Mouse (Mus musculus) kidney, embryonic 16.5 days (tissue): ENCODE data around the gene Mxra7. TPM values are rescaled to one million over a fixed set of nuclear protein-coding genes. Genes with fewer than 3 reads are reported as not detected.

Source experiments
- ATAC-seq: fragments of 200-750 bp; cut with Nextera tagmentation; 2 replicates; pipeline ENCODE4 v1.8.0; 2017; ENCODE audit warnings: moderate TSS enrichment; ENCODE audit not compliant: low FRiP score, low TSS enrichment
- H3K27ac ChIP-seq: fragments of 300-500 bp; sonication (generic); 2 replicates; pipeline ENCODE4 v1.5.1; 2014; ENCODE audit warnings: low read length
- H3K27me3 ChIP-seq: fragments of 300-500 bp; sonication (generic); 2 replicates; pipeline ENCODE4 v1.6.1; 2014; ENCODE audit warnings: low read length, control low read depth, mixed read lengths; ENCODE audit not compliant: insufficient read depth
- H3K36me3 ChIP-seq: fragments of 300-500 bp; sonication (generic); 2 replicates; pipeline ENCODE4 v1.6.1; 2014; ENCODE audit warnings: low read length, control low read depth, mixed read lengths; ENCODE audit not compliant: insufficient read depth
- H3K4me1 ChIP-seq: fragments of 300-500 bp; sonication (generic); 2 replicates; pipeline ENCODE4 v1.6.1; 2014; ENCODE audit warnings: low read length, control low read depth, mixed read lengths; ENCODE audit not compliant: insufficient read depth
- H3K4me2 ChIP-seq: fragments of 300-500 bp; sonication (generic); replicated peaks from 2 replicates; pipeline ENCODE4 v1.6.1; 2014; ENCODE audit warnings: low read depth, low read length
- H3K4me3 ChIP-seq: fragments of 300-500 bp; sonication (generic); 2 replicates; pipeline ENCODE4 v1.5.1; 2014; ENCODE audit warnings: mild to moderate bottlenecking, low read length
- H3K9ac ChIP-seq: fragments of 300-500 bp; sonication (generic); replicated peaks from 2 replicates; pipeline ENCODE4 v1.6.1; 2014; ENCODE audit warnings: low read length
- H3K9me3 ChIP-seq: fragments of 300-500 bp; sonication (generic); 2 replicates; pipeline ENCODE4 v1.6.1; 2016; ENCODE audit warnings: low read length, control low read depth
- WGBS: fragments of 180-500 bp; shearing (Covaris S2); extraction: QIAGEN DNeasy Blood & Tissue Kit; methylation state at CpG from one replicate; pipeline ENCODE4 v1.1.7; 2014; 5-methylcytosine and 5-hydroxymethylcytosine counted together
- polyA plus RNA-seq: library from polyadenylated mRNA; unstranded; fragments of >200 nt; fragmentation: Nextera tagmentation; extraction: Ambion mirVana; gene quantifications from 2 replicates; pipeline ENCODE4 v1.2.1, GENCODE M21; 2015

Mxra7 gene
- polyA plus RNA-seq, 1 experiment from 2014 or later, result 15.6 TPM

DNA sequence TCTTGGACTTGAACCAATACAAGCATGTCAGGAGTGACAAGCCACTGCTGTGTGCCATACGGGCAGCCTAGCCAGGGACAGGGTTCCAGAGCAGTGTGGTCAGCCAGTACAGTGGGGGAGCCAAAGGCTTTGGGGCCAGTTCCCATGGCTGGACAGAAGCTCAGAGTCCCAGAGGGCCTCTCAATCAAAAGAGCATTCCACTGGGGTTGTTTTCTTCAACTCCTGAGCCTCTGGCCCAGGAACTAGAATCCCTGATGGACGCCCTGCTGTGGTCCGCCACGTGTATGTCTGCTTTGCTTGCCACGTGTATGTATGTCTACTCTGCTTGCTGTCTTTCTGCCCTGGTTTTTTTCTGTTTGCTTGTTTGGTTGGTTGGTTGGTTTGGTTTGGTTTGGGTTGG lies 26.7 kb downstream of the Mxra7 start:
- Histone ChIP-seq H3K4me1 (no peaks in the 10 kb centered on the region; the same call in 1 of the 2 replicates), H3K36me3 (no peaks in the 10 kb centered on the region), H3K4me3 (no peak overlapping the region), H3K27ac (no peak overlapping the region), H3K27me3 (no peaks in the 10 kb centered on the region), H3K4me2 (no peak overlapping the region), H3K9ac (no peak overlapping the region), H3K9me3 (no peaks in the 10 kb centered on the region)
- WGBS, result 61% methylated on average over 5 of the region's 5 CpGs
- 0 out of 2 replicates have a peak, but pooled peaks have one; percentile 39 for ATAC-seq

DNA sequence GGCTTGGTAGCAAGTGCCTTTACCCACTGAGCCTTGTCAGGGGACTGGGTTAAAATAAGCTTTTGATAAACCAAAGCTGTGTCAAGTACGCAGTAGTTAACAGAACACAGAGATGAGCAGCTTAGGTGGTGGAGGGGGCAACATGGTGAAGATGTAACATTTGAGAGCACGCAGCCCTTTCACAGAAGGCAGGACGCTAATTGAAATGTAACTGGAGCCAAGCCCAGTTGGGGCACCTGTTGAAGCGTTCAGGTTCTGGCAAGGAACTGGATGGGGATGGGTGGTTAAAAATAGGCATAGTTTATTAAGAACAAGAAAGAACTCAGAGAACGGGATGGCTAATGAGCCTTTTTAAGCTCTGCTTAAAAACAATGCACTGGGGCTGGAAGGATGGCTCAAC lies 28.5 kb downstream of the Mxra7 start:
- no peak for ATAC-seq
- H3K27ac ChIP-seq, result no peak overlapping the region
- WGBS, result 81% methylated on average over 5 of the region's 5 CpGs

GRCm38 (mm10) chr11:116784221-116784620 lies 43.6 kb downstream of the Mxra7 start:
- Histone ChIP-seq H3K27ac (no peak overlapping the region), H3K4me3 (no peak overlapping the region), H3K9ac (no peak overlapping the region), H3K4me1 (peaks cover 8% of the 10 kb centered on the region; the same call in 1 of the 2 replicates), H3K9me3 (no peaks in the 10 kb centered on the region), H3K36me3 (no peaks in the 10 kb centered on the region), H3K4me2 (no peak overlapping the region), H3K27me3 (no peaks in the 10 kb centered on the region)
- no peak for ATAC-seq
- WGBS, result 85% methylated on average over 10 of the region's 10 CpGs

More for the DNA sequence above, 28.5 kb downstream of the Mxra7 start:
- no peaks in the 10 kb centered on the region for H3K36me3 ChIP-seq
- H3K4me2 ChIP-seq, result no peak overlapping the region
- no peak overlapping the region for H3K4me3 ChIP-seq
- no peaks in the 10 kb centered on the region for H3K27me3 ChIP-seq
- no peaks in the 10 kb centered on the region for H3K9me3 ChIP-seq
- H3K9ac ChIP-seq, result no peak overlapping the region
- no peaks in the 10 kb centered on the region; the same call in 1 of the 2 replicates for H3K4me1 ChIP-seq

- peaks cover 8% of the 10 kb centered on the region; the same call in 1 of the 2 replicates for H3K4me1 ChIP-seq
- H3K27me3 ChIP-seq, result no peaks in the 10 kb centered on the region
- WGBS, result 57% methylated on average over 9 of the region's 9 CpGs
- H3K9me3 ChIP-seq, result no peaks in the 10 kb centered on the region
- H3K27ac ChIP-seq, result no peak overlapping the region
- no peak overlapping the region for H3K4me3 ChIP-seq
- H3K9ac ChIP-seq, result no peak overlapping the region
- no peak overlapping the region for H3K4me2 ChIP-seq
- no peaks in the 10 kb centered on the region for H3K36me3 ChIP-seq
- ATAC-seq, result no peak
Measured at GRCm38 (mm10) chr11:116782737-116783145, 45.1 kb downstream of the Mxra7 start.

DNA sequence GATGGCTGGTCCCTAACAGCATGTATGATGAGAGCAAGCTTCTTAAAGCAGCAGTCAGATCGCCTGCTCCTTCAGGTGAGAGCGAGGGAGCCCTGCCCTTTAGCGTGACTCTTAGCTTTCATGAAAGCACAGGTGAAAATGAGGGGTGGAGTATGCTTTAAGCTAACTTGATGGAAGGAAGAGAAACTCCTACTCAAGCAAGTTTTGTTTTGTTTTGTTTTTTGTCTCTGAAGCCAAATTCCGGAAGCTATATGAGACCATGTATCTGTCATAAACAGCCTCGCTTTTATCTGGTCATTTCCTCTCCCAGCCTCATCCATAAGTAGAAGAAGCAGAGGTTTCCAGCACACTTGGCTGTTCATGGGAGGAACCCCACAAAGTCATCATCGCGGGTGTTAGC lies 52.4 kb downstream of the Mxra7 start, which contains the start of gene St6galnac1:
St6galnac1 (minus strand) TSS at position 101 of the 400 bp plus-strand sequence.
- no peak within 1 kb of the TSS for H3K9ac ChIP-seq
- H3K27me3 ChIP-seq, result no peaks in the 10 kb centered on the region
- H3K27ac ChIP-seq, result no peak within 1 kb of the TSS
- no peak within 1 kb of the TSS for H3K4me3 ChIP-seq
- no peak within 1 kb of the TSS for H3K4me2 ChIP-seq
- no peaks in the 10 kb centered on the region for H3K9me3 ChIP-seq
- H3K36me3 ChIP-seq, result no peaks in the 10 kb centered on the region
- no peaks in the 10 kb centered on the region for H3K4me1 ChIP-seq
- WGBS, result 84% methylated on average over 7 of the region's 7 CpGs
- ATAC-seq, result no peak

GRCm38 (mm10) chr11:116773205-116773604 lies 54.6 kb downstream of the Mxra7 start:
- Histone ChIP-seq H3K27me3 (no peaks in the 10 kb centered on the region), H3K4me3 (no peak overlapping the region), H3K4me1 (no peaks in the 10 kb centered on the region), H3K9me3 (no peaks in the 10 kb centered on the region), H3K36me3 (no peaks in the 10 kb centered on the region), H3K9ac (no peak overlapping the region), H3K4me2 (no peak overlapping the region), H3K27ac (no peak overlapping the region)
- 56% methylated on average over 2 of the region's 2 CpGs for WGBS
- no peak for ATAC-seq

DNA sequence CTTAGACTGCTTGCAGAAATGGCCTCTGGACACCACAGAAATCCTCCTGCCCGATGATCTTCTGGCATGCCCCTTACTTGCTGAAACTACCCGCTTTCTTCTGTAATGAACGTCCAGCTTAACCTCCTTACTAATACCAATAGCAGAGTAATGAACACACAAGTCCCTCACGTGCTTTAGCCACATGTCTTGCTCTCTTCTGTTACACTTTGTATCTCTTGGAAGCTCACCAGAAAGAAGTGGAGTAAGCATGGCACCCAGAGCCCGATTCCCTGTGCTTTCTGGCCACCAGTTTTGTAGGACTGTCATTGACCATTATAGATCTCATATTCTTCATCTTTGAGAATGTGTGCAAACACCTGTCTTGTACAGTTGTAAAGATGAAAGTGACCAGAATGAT lies 58.0 kb downstream of the Mxra7 start:
- 89% methylated on average over 5 of the region's 5 CpGs for WGBS
- no peak for ATAC-seq
- Histone ChIP-seq H3K4me3 (no peak overlapping the region), H3K9ac (no peak overlapping the region), H3K4me2 (no peak overlapping the region), H3K4me1 (no peaks in the 10 kb centered on the region), H3K9me3 (no peaks in the 10 kb centered on the region), H3K27me3 (no peaks in the 10 kb centered on the region), H3K36me3 (no peaks in the 10 kb centered on the region), H3K27ac (no peak overlapping the region)

DNA sequence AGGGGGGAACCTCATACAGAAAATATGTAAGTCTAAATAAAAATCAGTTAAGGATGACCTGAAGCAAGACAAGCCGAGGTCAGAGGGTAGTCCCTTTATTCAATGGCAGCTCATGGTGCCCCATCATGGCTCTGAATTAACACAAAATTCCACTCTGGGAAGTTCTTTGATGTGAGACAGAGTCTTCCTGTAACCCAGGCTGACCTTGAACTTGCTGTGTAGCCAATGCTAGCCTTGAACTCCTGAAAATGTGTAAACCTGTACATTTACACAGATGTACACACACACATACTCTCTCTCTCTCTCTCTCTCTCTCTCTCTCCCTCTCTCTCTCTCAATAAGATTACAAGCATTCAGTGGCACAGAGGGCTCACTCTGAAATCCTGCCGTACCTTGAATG lies 62.9 kb downstream of the Mxra7 start:
- H3K4me1 ChIP-seq, result no peaks in the 10 kb centered on the region
- no peak overlapping the region for H3K4me2 ChIP-seq
- H3K9ac ChIP-seq, result no peak overlapping the region
- WGBS, result 93% methylated on average over 2 of the region's 2 CpGs
- H3K4me3 ChIP-seq, result no peak overlapping the region
- H3K36me3 ChIP-seq, result no peaks in the 10 kb centered on the region
- no peak for ATAC-seq
- no peak overlapping the region for H3K27ac ChIP-seq
- no peaks in the 10 kb centered on the region for H3K27me3 ChIP-seq
- no peaks in the 10 kb centered on the region for H3K9me3 ChIP-seq

- no peaks in the 10 kb centered on the region for H3K27me3 ChIP-seq
- no peak overlapping the region for H3K27ac ChIP-seq
- 93% methylated on average over 7 of the region's 7 CpGs for WGBS
- no peak overlapping the region for H3K4me2 ChIP-seq
- no peaks in the 10 kb centered on the region for H3K4me1 ChIP-seq
- no peak overlapping the region for H3K9ac ChIP-seq
- ATAC-seq, result no peak
- H3K4me3 ChIP-seq, result no peak overlapping the region
- no peaks in the 10 kb centered on the region for H3K9me3 ChIP-seq
- H3K36me3 ChIP-seq, result no peaks in the 10 kb centered on the region
Measured at GRCm38 (mm10) chr11:116764346-116764745, 63.5 kb downstream of the Mxra7 start.

GRCm38 (mm10) chr11:116755191-116755590 lies 72.7 kb downstream of the Mxra7 start:
- Histone ChIP-seq H3K27me3 (no peaks in the 10 kb centered on the region), H3K36me3 (no peaks in the 10 kb centered on the region), H3K9ac (no peak overlapping the region), H3K4me2 (no peak overlapping the region), H3K4me3 (no peak overlapping the region), H3K27ac (no peak overlapping the region), H3K4me1 (no peaks in the 10 kb centered on the region), H3K9me3 (no peaks in the 10 kb centered on the region)
- ATAC-seq, result no peak
- 81% methylated on average over 4 of the region's 4 CpGs for WGBS
